Mouse (Mus musculus) liver, postnatal 0 days (tissue): ENCODE measurements around the gene Cdk6.

Experiments used
- CTCF ChIP-seq: sonication (generic); IDR thresholded peaks from 2 replicates; pipeline ENCODE4 v1.5.1; 2016; ENCODE audit warnings: antibody characterized with exemption, low read depth
- EP300 ChIP-seq: IDR thresholded peaks from 2 replicates; pipeline ENCODE4 v1.6.1; 2016; ENCODE audit warnings: antibody characterized with exemption, low read depth, mild to moderate bottlenecking

DNA sequence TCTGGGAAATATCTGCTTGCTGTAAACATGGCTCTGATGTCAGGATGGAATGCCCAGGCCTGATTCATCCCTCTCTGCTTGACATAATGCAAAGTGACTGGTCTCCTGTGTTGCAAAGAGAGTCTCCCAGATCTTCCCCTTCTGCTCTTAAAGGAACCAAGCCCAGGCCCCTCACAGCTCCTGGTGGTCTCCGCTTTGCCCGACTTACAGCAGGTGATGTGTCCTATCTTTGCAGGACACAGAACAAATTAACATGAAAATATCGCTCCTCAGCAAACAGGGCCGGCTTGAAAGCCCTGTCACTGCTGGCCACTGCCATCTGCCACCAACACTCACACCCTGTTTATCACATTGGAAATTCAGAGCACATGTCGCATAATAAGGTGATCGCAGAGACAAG lies 53.7 kb downstream of the Cdk6 start:
- TF ChIP-seq CTCF = no peak
- TF ChIP-seq EP300 = peak; percentile 66; the same call in 1 of the 2 replicates
